Mouse (Mus musculus) kidney, embryonic 15.5 days (tissue): Measurements from ENCODE around the gene Ncoa3. TPM values are rescaled to one million over a fixed set of nuclear protein-coding genes. Genes with fewer than 3 reads are reported as not detected.

Experiments
- ATAC-seq: fragments of 200-750 bp; cut with Nextera tagmentation; replicated peaks from 2 replicates; pipeline ENCODE4 v1.8.0; 2017; ENCODE audit warnings: moderate TSS enrichment; ENCODE audit not compliant: low FRiP score
- H3K27ac ChIP-seq: fragments of 300-500 bp; sonication (generic); 2 replicates; pipeline ENCODE4 v1.5.1; 2015; ENCODE audit warnings: mild to moderate bottlenecking, inconsistent platforms
- H3K27me3 ChIP-seq: fragments of 300-500 bp; sonication (generic); 2 replicates; pipeline ENCODE4 v1.6.1; 2015; ENCODE audit warnings: inconsistent platforms
- H3K36me3 ChIP-seq: fragments of 300-500 bp; sonication (generic); 2 replicates; pipeline ENCODE4 v1.6.1; 2015; ENCODE audit warnings: inconsistent platforms
- H3K4me1 ChIP-seq: fragments of 300-500 bp; sonication (generic); 2 replicates; pipeline ENCODE4 v1.6.1; 2015; ENCODE audit warnings: inconsistent platforms
- H3K4me2 ChIP-seq: fragments of 300-500 bp; sonication (generic); 2 replicates; pipeline ENCODE4 v1.6.1; 2015; ENCODE audit warnings: moderate library complexity, mild to moderate bottlenecking, inconsistent platforms
- H3K4me3 ChIP-seq: fragments of 300-500 bp; sonication (generic); replicated peaks from 2 replicates; pipeline ENCODE4 v1.5.1; 2015; ENCODE audit warnings: mild to moderate bottlenecking, inconsistent platforms
- H3K9ac ChIP-seq: fragments of 300-500 bp; sonication (generic); 2 replicates; pipeline ENCODE4 v1.6.1; 2015; ENCODE audit warnings: mild to moderate bottlenecking, inconsistent platforms
- H3K9me3 ChIP-seq: fragments of 300-500 bp; sonication (generic); replicated peaks from 2 replicates; pipeline ENCODE4 v1.6.1; 2016; ENCODE audit warnings: inconsistent platforms
- WGBS: fragments of 180-500 bp; shearing (Covaris S2); methylation state at CpG from one replicate; pipeline ENCODE4 v1.1.7; 2015; ENCODE audit warnings: mixed read lengths; 5-methylcytosine and 5-hydroxymethylcytosine counted together
- polyA plus RNA-seq: library from polyadenylated mRNA; unstranded; fragments of >200 nt; fragmentation: Nextera tagmentation; extraction: Ambion mirVana; gene quantifications from 2 replicates; pipeline ENCODE4 v1.2.1, GENCODE M21; 2015

Ncoa3 gene
- polyA plus RNA-seq, 1 experiment from 2014 or later: 19.2 TPM

DNA sequence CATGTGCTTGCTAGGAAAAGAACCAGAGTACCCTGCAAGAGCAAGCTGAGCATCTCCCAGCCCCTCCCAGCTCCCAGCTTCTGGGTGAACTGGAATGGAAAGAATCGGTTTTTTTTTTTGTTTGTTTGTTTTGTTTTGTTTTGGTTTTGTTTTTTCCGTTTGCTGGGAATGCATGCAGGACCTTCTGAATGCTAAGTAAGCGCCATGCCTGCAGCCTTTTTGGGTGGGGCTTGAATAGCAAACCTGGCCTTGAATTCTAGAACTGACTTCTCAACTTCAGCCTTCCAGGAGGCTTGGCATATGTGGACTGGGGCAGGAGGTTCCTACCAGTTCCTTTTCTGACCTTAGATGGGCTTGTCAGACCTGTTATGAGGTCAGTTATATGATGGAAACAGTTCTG is 16.2 kb upstream of the Ncoa3 start:
- no peaks in the 10 kb centered on the region for H3K36me3 ChIP-seq
- ATAC-seq: no peak
- no peak overlapping the region for H3K4me2 ChIP-seq
- H3K4me3 ChIP-seq: no peak overlapping the region
- H3K9ac ChIP-seq: no peak overlapping the region
- H3K4me1 ChIP-seq: peaks cover 2% of the 10 kb centered on the region; the same call in 1 of the 2 replicates
- no peaks in the 10 kb centered on the region for H3K9me3 ChIP-seq
- no peak overlapping the region for H3K27ac ChIP-seq
- no peaks in the 10 kb centered on the region for H3K27me3 ChIP-seq
- WGBS: 77% methylated on average over 3 of the region's 3 CpGs

DNA sequence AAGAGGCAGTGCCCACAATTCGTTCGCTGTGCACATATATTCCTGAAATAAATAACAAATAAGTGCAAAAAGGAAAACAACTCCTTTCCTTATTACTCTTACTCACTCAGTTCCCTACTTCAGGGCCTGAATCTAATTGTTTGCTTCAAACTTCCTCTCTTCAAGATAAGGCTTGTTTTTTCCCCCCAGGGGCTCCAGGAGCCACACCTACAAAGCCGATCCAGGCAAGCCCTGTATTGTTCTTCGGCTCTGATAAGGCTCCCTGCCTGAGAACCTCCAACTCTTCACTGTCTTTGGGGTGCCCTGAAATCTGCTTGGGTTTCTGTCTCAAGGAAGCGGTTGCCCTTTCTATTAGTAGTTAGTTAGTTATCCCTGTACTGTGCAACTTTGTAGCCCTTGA is 15.6 kb upstream of the Ncoa3 start:
- WGBS: 68% methylated on average over 5 of the region's 5 CpGs

DNA sequence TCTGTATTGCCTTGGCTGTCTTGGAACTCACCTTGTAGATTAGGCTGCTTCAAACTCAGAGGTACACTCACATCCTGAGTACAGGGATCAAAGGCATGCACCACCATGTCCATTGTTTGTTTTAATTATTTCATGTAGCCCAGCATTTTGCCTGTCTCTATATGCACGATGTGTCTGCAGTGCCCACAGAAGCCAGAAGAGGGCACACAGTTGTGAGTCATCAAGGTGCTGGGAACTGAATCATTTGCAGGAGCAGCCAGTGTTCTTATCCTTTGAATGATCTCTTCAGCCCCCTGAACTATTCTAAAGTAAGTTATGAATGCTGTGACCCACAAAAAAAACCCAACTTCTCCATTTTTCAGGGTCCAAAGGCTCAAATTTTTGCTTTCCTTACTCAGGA is 14.3 kb upstream of the Ncoa3 start:
- no peak overlapping the region for H3K9ac ChIP-seq
- no peak overlapping the region for H3K4me3 ChIP-seq
- 93% methylated on average over 1 of the region's 1 CpGs for WGBS
- H3K27me3 ChIP-seq: no peaks in the 10 kb centered on the region
- peaks cover 20% of the 10 kb centered on the region for H3K4me1 ChIP-seq
- H3K4me2 ChIP-seq: no peak overlapping the region
- H3K27ac ChIP-seq: no peak overlapping the region
- ATAC-seq: no peak
- no peaks in the 10 kb centered on the region for H3K9me3 ChIP-seq
- no peaks in the 10 kb centered on the region for H3K36me3 ChIP-seq

More for the DNA sequence above, 15.6 kb upstream of the Ncoa3 start:
- Histone ChIP-seq H3K9me3 (no peaks in the 10 kb centered on the region), H3K4me3 (no peak overlapping the region), H3K27me3 (no peaks in the 10 kb centered on the region), H3K4me1 (peaks cover 8% of the 10 kb centered on the region; the same call in 1 of the 2 replicates), H3K36me3 (no peaks in the 10 kb centered on the region), H3K9ac (no peak overlapping the region), H3K4me2 (no peak overlapping the region), H3K27ac (no peak overlapping the region)
- ATAC-seq: no peak

- no peaks in the 10 kb centered on the region for H3K36me3 ChIP-seq
- H3K9ac ChIP-seq: no peak overlapping the region
- no peaks in the 10 kb centered on the region for H3K9me3 ChIP-seq
- H3K27me3 ChIP-seq: no peaks in the 10 kb centered on the region
- ATAC-seq: no peak
- H3K4me1 ChIP-seq: peaks cover 30% of the 10 kb centered on the region
- 50% methylated on average over 6 of the region's 6 CpGs for WGBS
- H3K4me2 ChIP-seq: no peak overlapping the region
- peak overlapping the region; percentile 80 for H3K27ac ChIP-seq
- H3K4me3 ChIP-seq: no peak overlapping the region
Observed at GRCm38 (mm10) chr2:165981248-165981977, 11.0 kb upstream of the Ncoa3 start.

DNA sequence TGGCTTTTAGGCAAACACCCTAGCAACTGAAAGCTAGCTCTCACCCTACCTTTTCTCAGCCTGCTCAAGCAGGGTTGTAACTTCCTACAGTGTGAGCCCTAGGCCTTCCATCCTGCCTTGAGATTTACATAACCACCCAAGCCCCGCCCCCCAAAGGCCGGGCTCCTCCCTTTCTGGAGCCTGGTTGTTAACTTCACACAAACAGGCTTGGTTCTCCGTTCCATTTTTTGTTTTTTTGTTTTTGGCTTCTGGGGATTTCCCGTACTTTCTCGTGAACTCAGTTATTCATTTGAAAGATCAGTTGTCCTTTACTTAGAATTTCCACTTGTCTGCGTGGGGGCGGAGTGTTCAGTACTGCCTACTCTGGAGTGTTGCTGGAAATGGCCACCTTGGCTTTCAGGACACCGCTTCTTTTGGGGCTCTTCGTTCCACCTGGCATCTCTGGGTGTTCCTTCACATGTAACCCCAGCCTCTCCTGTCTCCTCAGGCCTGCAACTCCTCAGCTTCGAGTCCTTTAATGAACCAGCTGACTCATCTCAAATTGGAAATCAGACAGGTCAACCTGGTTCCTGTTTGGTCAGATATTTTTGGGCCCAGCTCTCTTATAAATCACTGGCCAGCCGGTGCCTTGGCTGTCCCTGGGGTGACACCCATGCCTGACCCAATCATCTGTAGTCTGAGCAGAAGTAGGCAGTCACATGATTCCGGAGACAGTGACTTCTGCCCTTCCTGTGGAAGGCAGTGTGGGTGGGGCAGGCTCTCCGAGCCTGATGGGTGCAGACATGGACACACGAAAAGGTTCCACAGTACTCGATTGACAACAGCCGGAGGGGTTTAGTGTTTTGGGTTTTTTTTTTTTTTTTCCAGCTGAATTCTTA is 9.7 kb upstream of the Ncoa3 start:
- ATAC-seq: peak; percentile 66
- Histone ChIP-seq H3K27me3 (no peaks in the 10 kb centered on the region), H3K9me3 (no peaks in the 10 kb centered on the region), H3K36me3 (no peaks in the 10 kb centered on the region), H3K4me1 (peaks cover 41% of the 10 kb centered on the region), H3K27ac (peak overlapping the region; percentile 80), H3K4me2 (peak overlapping the region; percentile 8; the same call in 1 of the 2 replicates), H3K9ac (no peak overlapping the region), H3K4me3 (no peak overlapping the region)
- WGBS: 32% methylated on average over 16 of the region's 16 CpGs

GRCm38 (mm10) chr2:165984318-165984717 is 8.1 kb upstream of the Ncoa3 start:
- H3K9ac ChIP-seq: no peak overlapping the region
- H3K4me3 ChIP-seq: no peak overlapping the region
- no peak overlapping the region for H3K27ac ChIP-seq
- H3K36me3 ChIP-seq: no peaks in the 10 kb centered on the region
- H3K27me3 ChIP-seq: no peaks in the 10 kb centered on the region
- no peak overlapping the region for H3K4me2 ChIP-seq
- H3K9me3 ChIP-seq: no peaks in the 10 kb centered on the region
- WGBS: 93% methylated on average over 1 of the region's 1 CpGs
- ATAC-seq: no peak
- peaks cover 49% of the 10 kb centered on the region for H3K4me1 ChIP-seq

GRCm38 (mm10) chr2:165984891-165985290 is 7.5 kb upstream of the Ncoa3 start:
- H3K4me1 ChIP-seq: peaks cover 49% of the 10 kb centered on the region
- no peaks in the 10 kb centered on the region for H3K9me3 ChIP-seq
- no peak overlapping the region for H3K4me3 ChIP-seq
- WGBS: 93% methylated on average over 6 of the region's 6 CpGs
- H3K27me3 ChIP-seq: no peaks in the 10 kb centered on the region
- no peak overlapping the region for H3K4me2 ChIP-seq
- no peak overlapping the region for H3K9ac ChIP-seq
- H3K36me3 ChIP-seq: no peaks in the 10 kb centered on the region
- ATAC-seq: no peak
- 0 out of 2 replicates have a peak overlapping the region, but pooled peaks have one; percentile 13 for H3K27ac ChIP-seq

GRCm38 (mm10) chr2:165985581-165985980 is 6.9 kb upstream of the Ncoa3 start:
- H3K9ac ChIP-seq: no peak overlapping the region
- H3K36me3 ChIP-seq: no peaks in the 10 kb centered on the region
- peaks cover 49% of the 10 kb centered on the region for H3K4me1 ChIP-seq
- H3K27ac ChIP-seq: no peak overlapping the region
- ATAC-seq: no peak
- WGBS: 85% methylated on average over 11 of the region's 11 CpGs
- no peaks in the 10 kb centered on the region for H3K27me3 ChIP-seq
- no peaks in the 10 kb centered on the region for H3K9me3 ChIP-seq
- no peak overlapping the region for H3K4me2 ChIP-seq
- H3K4me3 ChIP-seq: no peak overlapping the region

DNA sequence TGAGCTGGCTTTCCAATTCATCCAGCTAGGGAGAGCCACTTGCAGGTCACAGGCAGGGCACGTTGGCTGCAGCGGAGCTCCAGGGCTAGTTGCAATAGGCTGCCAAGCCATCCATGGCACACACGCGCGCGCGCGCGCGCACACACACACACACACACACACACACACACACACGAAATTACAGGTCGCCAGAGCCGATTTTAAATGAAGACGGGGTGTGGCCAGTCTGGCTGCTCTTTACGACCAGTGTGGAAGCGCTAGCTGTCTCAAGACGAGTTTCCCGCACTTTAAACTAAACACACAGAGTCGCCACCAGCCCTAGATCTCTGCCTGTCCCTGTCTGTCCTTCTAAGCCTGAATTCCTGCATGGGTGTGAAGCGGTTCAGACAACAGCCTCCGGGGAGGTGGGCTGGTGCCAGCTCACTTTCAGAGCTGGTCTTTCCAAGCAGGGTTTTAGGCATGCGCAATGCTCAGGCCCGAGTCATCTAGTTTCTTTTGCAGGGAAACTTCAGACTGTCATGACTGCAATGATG is 5.4 kb upstream of the Ncoa3 start:
- Histone ChIP-seq H3K9me3 (no peaks in the 10 kb centered on the region), H3K27ac (peak overlapping the region; percentile 98), H3K4me3 (peak overlapping the region; percentile 48), H3K4me1 (peaks cover 42% of the 10 kb centered on the region), H3K4me2 (peak overlapping the region; percentile 69), H3K9ac (peak overlapping the region; percentile 55), H3K36me3 (no peaks in the 10 kb centered on the region), H3K27me3 (no peaks in the 10 kb centered on the region)
- ATAC-seq: peak; percentile 59
- 2% methylated on average over 23 of the region's 23 CpGs for WGBS

GRCm38 (mm10) chr2:165993173-165993900 is 901 bp downstream of the Ncoa3 start:
- Histone ChIP-seq H3K4me1 (peaks cover 49% of the 10 kb centered on the region), H3K4me2 (peak overlapping the region; percentile 84), H3K9me3 (no peaks in the 10 kb centered on the region), H3K9ac (peak overlapping the region; percentile 97), H3K27me3 (no peaks in the 10 kb centered on the region), H3K27ac (peak overlapping the region; percentile 86), H3K36me3 (no peaks in the 10 kb centered on the region), H3K4me3 (peak overlapping the region; percentile 96)
- peak; percentile 49 for ATAC-seq
- WGBS: 1% methylated on average over 35 of the region's 35 CpGs

- H3K4me2 ChIP-seq: peak overlapping the region; percentile 84
- no peaks in the 10 kb centered on the region for H3K27me3 ChIP-seq
Observed at GRCm38 (mm10) chr2:165994341-165994740, 1.9 kb downstream of the Ncoa3 start.

More at GRCm38 (mm10) chr2:165994341-165994740, 1.9 kb downstream of the Ncoa3 start:
- ATAC-seq: no peak
- Histone ChIP-seq H3K36me3 (no peaks in the 10 kb centered on the region), H3K9ac (no peak overlapping the region), H3K9me3 (no peaks in the 10 kb centered on the region), H3K27ac (0 out of 2 replicates have a peak overlapping the region, but pooled peaks have one; percentile 86), H3K4me3 (peak overlapping the region; percentile 96; the same call in 1 of the 2 replicates), H3K4me1 (peaks cover 58% of the 10 kb centered on the region)
- WGBS: 91% methylated on average over 4 of the region's 4 CpGs
